Mouse (Mus musculus): ENCODE measurements around the gene Stard13. TPM values are rescaled to one million over a fixed set of nuclear protein-coding genes. Genes with fewer than 3 reads are reported as not detected.

The Stard13 gene
- total and polyA plus RNA-seq, 2 experiments from 2014 or later: 2.6 to 19.2 TPM

- Histone ChIP-seq H3K9me3 (ENCODE audit: low read length) (no peaks in the 10 kb centered on the region), H3K9ac (no peak overlapping the region), H3K4me3 (ENCODE audit: low read depth, low read length) (no peak overlapping the region), H3K36me3 (ENCODE audit: insufficient read depth) (no peaks in the 10 kb centered on the region), H3K27me3 (ENCODE audit: insufficient read depth, low read length) (no peaks in the 10 kb centered on the region), H3K4me1 (ENCODE audit: insufficient read depth) (no peaks in the 10 kb centered on the region), H3K4me2 (ENCODE audit: low read depth) (no peak overlapping the region), H3K27ac (ENCODE audit: low read depth, low read length) (no peak overlapping the region)
- TF ChIP-seq CTCF (IDR thresholded peaks at IDR 0.05; ENCODE audit: low read depth): no peak
- DNase-seq (no peak), ATAC-seq (no peak)
- WGBS: 93% methylated on average over 8 of the region's 8 CpGs
Observed at GRCm38 (mm10) chr5:151181288-151181687, 52.3 kb downstream of the Stard13 start.

- Histone ChIP-seq H3K36me3 (ENCODE audit: insufficient read depth) (no peaks in the 10 kb centered on the region), H3K4me1 (ENCODE audit: insufficient read depth) (no peaks in the 10 kb centered on the region), H3K9ac (no peak overlapping the region), H3K27ac (ENCODE audit: low read depth, low read length) (no peak overlapping the region), H3K27me3 (ENCODE audit: insufficient read depth, low read length) (no peaks in the 10 kb centered on the region), H3K4me3 (ENCODE audit: low read depth, low read length) (no peak overlapping the region), H3K9me3 (ENCODE audit: low read length) (no peaks in the 10 kb centered on the region), H3K4me2 (ENCODE audit: low read depth) (no peak overlapping the region)
- TF ChIP-seq CTCF (IDR thresholded peaks at IDR 0.05; ENCODE audit: low read depth): no peak
- WGBS: 90% methylated on average over 9 of the region's 9 CpGs
- DNase-seq (no peak), ATAC-seq (no peak)
Observed at GRCm38 (mm10) chr5:151180176-151180785, 53.4 kb downstream of the Stard13 start.

GRCm38 (mm10) chr5:151177171-151177570 is 56.5 kb downstream of the Stard13 start:
- no peak for ATAC-seq
- H3K4me1 ChIP-seq (ENCODE audit: insufficient read depth): no peaks in the 10 kb centered on the region
- WGBS: 93% methylated on average over 3 of the region's 3 CpGs

GRCm38 (mm10) chr5:151175897-151176313 is 57.7 kb downstream of the Stard13 start:
- WGBS: 81% methylated on average over 4 of the region's 4 CpGs
- Histone ChIP-seq H3K27ac (ENCODE audit: low read depth, low read length) (no peak overlapping the region), H3K36me3 (ENCODE audit: insufficient read depth) (no peaks in the 10 kb centered on the region), H3K9me3 (ENCODE audit: low read length) (no peaks in the 10 kb centered on the region), H3K9ac (no peak overlapping the region), H3K4me1 (ENCODE audit: insufficient read depth) (no peaks in the 10 kb centered on the region), H3K4me2 (ENCODE audit: low read depth) (no peak overlapping the region), H3K27me3 (ENCODE audit: insufficient read depth, low read length) (no peaks in the 10 kb centered on the region), H3K4me3 (ENCODE audit: low read depth, low read length) (no peak overlapping the region)
- no peak for ATAC-seq
- no peak for DNase-seq
- TF ChIP-seq CTCF (IDR thresholded peaks at IDR 0.05; ENCODE audit: low read depth): no peak

More at GRCm38 (mm10) chr5:151177171-151177570, 56.5 kb downstream of the Stard13 start:
- no peaks in the 10 kb centered on the region for H3K27me3 ChIP-seq (ENCODE audit: insufficient read depth, low read length)
- DNase-seq: no peak
- no peak overlapping the region for H3K27ac ChIP-seq (ENCODE audit: low read depth, low read length)
- H3K36me3 ChIP-seq (ENCODE audit: insufficient read depth): no peaks in the 10 kb centered on the region
- H3K9ac ChIP-seq: no peak overlapping the region
- no peak for TF ChIP-seq CTCF (IDR thresholded peaks at IDR 0.05; ENCODE audit: low read depth)
- no peak overlapping the region for H3K4me3 ChIP-seq (ENCODE audit: low read depth, low read length)
- H3K9me3 ChIP-seq (ENCODE audit: low read length): no peaks in the 10 kb centered on the region
- H3K4me2 ChIP-seq (ENCODE audit: low read depth): no peak overlapping the region

GRCm38 (mm10) chr5:151174485-151175460 is 58.9 kb downstream of the Stard13 start:
- no peaks in the 10 kb centered on the region for H3K9me3 ChIP-seq (ENCODE audit: low read length)
- H3K4me2 ChIP-seq (ENCODE audit: low read depth): no peak overlapping the region
- no peak for TF ChIP-seq CTCF (IDR thresholded peaks at IDR 0.05; ENCODE audit: low read depth)
- H3K36me3 ChIP-seq (ENCODE audit: insufficient read depth): no peaks in the 10 kb centered on the region
- no peak overlapping the region for H3K9ac ChIP-seq
- DNase-seq (no peak), ATAC-seq (no peak)
- no peaks in the 10 kb centered on the region for H3K4me1 ChIP-seq (ENCODE audit: insufficient read depth)
- no peak overlapping the region for H3K4me3 ChIP-seq (ENCODE audit: low read depth, low read length)
- no peak overlapping the region for H3K27ac ChIP-seq (ENCODE audit: low read depth, low read length)
- no peaks in the 10 kb centered on the region for H3K27me3 ChIP-seq (ENCODE audit: insufficient read depth, low read length)
- 61% methylated on average over 7 of the region's 7 CpGs for WGBS

- ATAC-seq (no peak), DNase-seq (no peak)
- no peak overlapping the region for H3K4me2 ChIP-seq (ENCODE audit: low read depth)
- H3K4me3 ChIP-seq (ENCODE audit: low read depth, low read length): no peak overlapping the region
- H3K9ac ChIP-seq: no peak overlapping the region
- H3K36me3 ChIP-seq (ENCODE audit: insufficient read depth): no peaks in the 10 kb centered on the region
- no peak for TF ChIP-seq CTCF (IDR thresholded peaks at IDR 0.05; ENCODE audit: low read depth)
- H3K9me3 ChIP-seq (ENCODE audit: low read length): no peaks in the 10 kb centered on the region
- H3K4me1 ChIP-seq (ENCODE audit: insufficient read depth): no peaks in the 10 kb centered on the region
- 91% methylated on average over 1 of the region's 1 CpGs for WGBS
- H3K27ac ChIP-seq (ENCODE audit: low read depth, low read length): no peak overlapping the region
- H3K27me3 ChIP-seq (ENCODE audit: insufficient read depth, low read length): no peaks in the 10 kb centered on the region
Observed at GRCm38 (mm10) chr5:151173774-151174173, 59.9 kb downstream of the Stard13 start.

Measured in forebrain, postnatal 0 days (tissue).